Mouse (Mus musculus): ENCODE measurements around the gene Slc34a3. TPM values are rescaled to one million over a fixed set of nuclear protein-coding genes. Genes with fewer than 3 reads are reported as not detected.

Slc34a3 gene
- polyA plus RNA-seq, 1 experiment from 2014 or later = not detected

- Histone ChIP-seq H3K4me1 (replicated peaks) (peaks cover 32% of the 10 kb centered on the region), H3K27ac (no peak within 1 kb of the TSS), H3K4me3 (no peak within 1 kb of the TSS), H3K9me3 (no peaks in the 10 kb centered on the region), H3K36me3 (no peaks in the 10 kb centered on the region), H3K27me3 (ENCODE audit: insufficient read depth, poor library complexity, severe bottlenecking) (peaks cover 18% of the 10 kb centered on the region; the same call in 1 of the 2 replicates)
- no peak for DNase-seq (ENCODE audit: low spot score)
- 64% methylated on average over 3 of the region's 3 CpGs for WGBS
These were observed 19.7 kb downstream of the Slc34a3 start, which contains the start of gene Stpg3 for GRCm38 (mm10) chr2:25214444-25214843. Gene Stpg3, minus strand, starts transcription at chr2:25214637.

GRCm38 (mm10) chr2:25213266-25213865, 20.8 kb downstream of the Slc34a3 start:
- WGBS = 70% methylated on average over 23 of the region's 23 CpGs
- H3K9me3 ChIP-seq = no peaks in the 10 kb centered on the region
- H3K27ac ChIP-seq = no peak overlapping the region
- peaks cover 18% of the 10 kb centered on the region; the same call in 1 of the 2 replicates for H3K27me3 ChIP-seq (ENCODE audit: insufficient read depth, poor library complexity, severe bottlenecking)
- peaks cover 9% of the 10 kb centered on the region for H3K36me3 ChIP-seq
- no peak for DNase-seq (ENCODE audit: low spot score)
- H3K4me3 ChIP-seq = no peak overlapping the region
- H3K4me1 ChIP-seq (replicated peaks) = peaks cover 28% of the 10 kb centered on the region

GRCm38 (mm10) chr2:25211121-25211670, 23.0 kb downstream of the Slc34a3 start, which contains the start of gene Nelfb:
Gene Nelfb, minus strand, starts transcription at chr2:25211489.
- Histone ChIP-seq H3K36me3 (peaks cover 31% of the 10 kb centered on the region), H3K27ac (peak within 1 kb of the TSS; percentile 99), H3K4me3 (peak within 1 kb of the TSS; percentile 93), H3K4me1 (replicated peaks) (peaks cover 27% of the 10 kb centered on the region), H3K9me3 (no peaks in the 10 kb centered on the region), H3K27me3 (ENCODE audit: insufficient read depth, poor library complexity, severe bottlenecking) (peaks cover 18% of the 10 kb centered on the region; the same call in 1 of the 2 replicates)
- WGBS = under 1% methylated on average over 44 of the region's 44 CpGs
- DNase-seq (ENCODE audit: low spot score) = peak; percentile 94

GRCm38 (mm10) chr2:25210686-25211085, 23.5 kb downstream of the Slc34a3 start:
- Histone ChIP-seq H3K27ac (peak overlapping the region; percentile 99), H3K36me3 (peaks cover 36% of the 10 kb centered on the region), H3K4me1 (replicated peaks) (peaks cover 27% of the 10 kb centered on the region), H3K27me3 (ENCODE audit: insufficient read depth, poor library complexity, severe bottlenecking) (peaks cover 18% of the 10 kb centered on the region; the same call in 1 of the 2 replicates), H3K9me3 (no peaks in the 10 kb centered on the region), H3K4me3 (peak overlapping the region; percentile 93)
- WGBS = under 1% methylated on average over 24 of the region's 24 CpGs
- DNase-seq (ENCODE audit: low spot score) = no peak

- peaks cover 5% of the 10 kb centered on the region; the same call in 1 of the 2 replicates for H3K27me3 ChIP-seq (ENCODE audit: insufficient read depth, poor library complexity, severe bottlenecking)
- H3K36me3 ChIP-seq = peaks cover 67% of the 10 kb centered on the region
- DNase-seq (ENCODE audit: low spot score) = no peak
- 85% methylated on average over 1 of the region's 1 CpGs for WGBS
- H3K9me3 ChIP-seq = no peaks in the 10 kb centered on the region
- H3K27ac ChIP-seq = no peak overlapping the region
- no peak overlapping the region for H3K4me3 ChIP-seq
- peaks cover 24% of the 10 kb centered on the region for H3K4me1 ChIP-seq (replicated peaks)
These were observed 26.6 kb downstream of the Slc34a3 start for GRCm38 (mm10) chr2:25207593-25207992.

- WGBS = 79% methylated on average over 4 of the region's 4 CpGs
- H3K9me3 ChIP-seq = no peaks in the 10 kb centered on the region
- H3K4me3 ChIP-seq = no peak overlapping the region
- H3K36me3 ChIP-seq = peaks cover 99% of the 10 kb centered on the region
- no peaks in the 10 kb centered on the region for H3K27me3 ChIP-seq (ENCODE audit: insufficient read depth, poor library complexity, severe bottlenecking)
- peaks cover under 1% of the 10 kb centered on the region; the same call in 1 of the 2 replicates for H3K4me1 ChIP-seq (replicated peaks)
- DNase-seq (ENCODE audit: low spot score) = no peak
- H3K27ac ChIP-seq = no peak overlapping the region
These were observed 30.4 kb downstream of the Slc34a3 start for GRCm38 (mm10) chr2:25203631-25204214.

- H3K4me3 ChIP-seq = no peak overlapping the region
- WGBS = 97% methylated on average over 2 of the region's 2 CpGs
- H3K36me3 ChIP-seq = peaks cover 74% of the 10 kb centered on the region
- H3K27me3 ChIP-seq (ENCODE audit: insufficient read depth, poor library complexity, severe bottlenecking) = peaks cover 21% of the 10 kb centered on the region
- no peaks in the 10 kb centered on the region for H3K9me3 ChIP-seq
- H3K27ac ChIP-seq = no peak overlapping the region
- H3K4me1 ChIP-seq (replicated peaks) = peaks cover 17% of the 10 kb centered on the region
- no peak for DNase-seq (ENCODE audit: low spot score)
These were observed 33.5 kb downstream of the Slc34a3 start for GRCm38 (mm10) chr2:25200631-25201030.

- Histone ChIP-seq H3K4me3 (no peak overlapping the region), H3K27ac (no peak overlapping the region), H3K27me3 (ENCODE audit: insufficient read depth, poor library complexity, severe bottlenecking) (peaks cover 43% of the 10 kb centered on the region), H3K9me3 (no peaks in the 10 kb centered on the region), H3K4me1 (replicated peaks) (peaks cover 34% of the 10 kb centered on the region), H3K36me3 (peaks cover 47% of the 10 kb centered on the region)
- DNase-seq (ENCODE audit: low spot score) = no peak
These were observed 36.2 kb downstream of the Slc34a3 start for GRCm38 (mm10) chr2:25197946-25198345.

- no peak overlapping the region for H3K4me3 ChIP-seq
- H3K36me3 ChIP-seq = peaks cover 40% of the 10 kb centered on the region
- no peak overlapping the region for H3K27ac ChIP-seq
- DNase-seq (ENCODE audit: low spot score) = no peak
- WGBS = 29% methylated on average over 2 of the region's 2 CpGs
- H3K9me3 ChIP-seq = no peaks in the 10 kb centered on the region
- H3K4me1 ChIP-seq (replicated peaks) = peaks cover 34% of the 10 kb centered on the region
- H3K27me3 ChIP-seq (ENCODE audit: insufficient read depth, poor library complexity, severe bottlenecking) = peaks cover 43% of the 10 kb centered on the region
These were observed 37.0 kb downstream of the Slc34a3 start for GRCm38 (mm10) chr2:25197191-25197590.

GRCm38 (mm10) chr2:25196172-25196954, 37.8 kb downstream of the Slc34a3 start, which contains the start of gene Tor4a:
Gene Tor4a, minus strand, starts transcription at chr2:25196886.
- H3K4me3 ChIP-seq = peak within 1 kb of the TSS; percentile 38
- H3K9me3 ChIP-seq = no peaks in the 10 kb centered on the region
- peaks cover 34% of the 10 kb centered on the region for H3K4me1 ChIP-seq (replicated peaks)
- H3K36me3 ChIP-seq = peaks cover 31% of the 10 kb centered on the region
- WGBS = 14% methylated on average over 8 of the region's 8 CpGs
- peaks cover 43% of the 10 kb centered on the region for H3K27me3 ChIP-seq (ENCODE audit: insufficient read depth, poor library complexity, severe bottlenecking)
- H3K27ac ChIP-seq = no peak within 1 kb of the TSS; the same call in 1 of the 2 replicates
- no peak for DNase-seq (ENCODE audit: low spot score)

- Histone ChIP-seq H3K27ac (no peak overlapping the region; the same call in 1 of the 2 replicates), H3K36me3 (peaks cover 23% of the 10 kb centered on the region), H3K27me3 (ENCODE audit: insufficient read depth, poor library complexity, severe bottlenecking) (peaks cover 43% of the 10 kb centered on the region), H3K9me3 (no peaks in the 10 kb centered on the region), H3K4me3 (peak overlapping the region; percentile 38), H3K4me1 (replicated peaks) (peaks cover 34% of the 10 kb centered on the region)
- 20% methylated on average over 55 of the region's 55 CpGs for WGBS
- no peak for DNase-seq (ENCODE audit: low spot score)
These were observed 38.7 kb downstream of the Slc34a3 start for GRCm38 (mm10) chr2:25195211-25196156.
